Mouse (Mus musculus): ENCODE data around the gene Tbx10. TPM values are rescaled to one million over a fixed set of nuclear protein-coding genes. Genes with fewer than 3 reads are reported as not detected.

Tbx10 gene
- polyA plus RNA-seq, 1 experiment: 0.10 TPM

DNA sequence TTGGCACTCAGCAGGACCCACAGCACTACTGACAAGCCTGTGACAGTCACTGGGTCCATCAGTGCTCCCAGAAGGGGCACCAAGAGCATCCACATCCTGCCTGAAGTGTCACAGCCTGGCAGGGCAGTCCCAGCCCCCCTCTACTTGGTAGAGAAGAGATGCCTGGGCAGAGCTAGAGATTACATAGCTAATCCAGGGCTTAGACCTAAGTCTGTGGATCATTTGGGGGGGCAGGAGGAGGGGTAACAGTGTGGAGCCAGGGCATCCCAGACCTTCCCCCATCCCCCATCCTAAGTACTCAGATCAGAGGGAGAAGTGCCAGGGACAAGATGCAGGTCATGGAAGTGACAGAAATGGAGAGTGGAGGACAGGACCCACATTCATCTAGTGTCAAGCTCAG, 22.2 kb downstream of the Tbx10 start:
- Histone ChIP-seq H3K4me3 (ENCODE audit: low read depth, low read length) (no peak overlapping the region), H3K27me3 (ENCODE audit: control insufficient read depth, insufficient read depth, low read length) (no peaks in the 10 kb centered on the region), H3K27ac (ENCODE audit: insufficient read depth, low read depth, low read length) (no peak overlapping the region), H3K4me1 (ENCODE audit: control insufficient read depth, insufficient read depth, insufficient read length, low read length) (peaks cover 13% of the 10 kb centered on the region; the same call in 1 of the 2 replicates), H3K36me3 (ENCODE audit: control insufficient read depth, insufficient read depth, low read length) (peaks cover 13% of the 10 kb centered on the region)
- TF ChIP-seq POLR2A (IDR thresholded peaks at IDR 0.05; ENCODE audit: low read depth, low read length): no peak
- TF ChIP-seq CTCF (IDR thresholded peaks at IDR 0.05; ENCODE audit: extremely low read depth, insufficient read length, insufficient replicate concordance, low read depth, low read length): no peak

DNA sequence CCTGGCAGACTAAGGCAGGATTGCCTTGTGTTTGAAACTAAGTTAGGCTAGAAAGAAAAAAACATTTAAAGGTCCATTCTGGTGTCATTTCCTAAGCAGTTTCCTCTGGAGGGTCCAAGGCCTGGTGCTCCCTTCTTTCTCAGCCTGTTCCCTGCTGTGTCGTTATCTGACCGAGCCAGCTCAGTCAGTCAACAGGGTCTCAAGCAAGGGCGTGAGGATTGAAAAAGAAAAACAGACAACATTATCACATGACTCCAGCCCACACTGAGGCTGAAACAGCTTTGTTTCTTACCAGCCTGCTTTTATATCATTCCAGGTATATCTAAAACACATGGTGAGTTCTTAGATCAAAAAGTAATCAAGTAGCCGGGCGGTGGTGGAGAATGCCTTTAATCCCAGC, 23.1 kb downstream of the Tbx10 start:
- Histone ChIP-seq H3K4me1 (ENCODE audit: control insufficient read depth, insufficient read depth, insufficient read length, low read length) (peaks cover 16% of the 10 kb centered on the region; the same call in 1 of the 2 replicates), H3K4me3 (ENCODE audit: low read depth, low read length) (no peak overlapping the region), H3K27me3 (ENCODE audit: control insufficient read depth, insufficient read depth, low read length) (no peaks in the 10 kb centered on the region), H3K36me3 (ENCODE audit: control insufficient read depth, insufficient read depth, low read length) (peaks cover 5% of the 10 kb centered on the region), H3K27ac (ENCODE audit: insufficient read depth, low read depth, low read length) (no peak overlapping the region)
- TF ChIP-seq CTCF (IDR thresholded peaks at IDR 0.05; ENCODE audit: extremely low read depth, insufficient read length, insufficient replicate concordance, low read depth, low read length): no peak
- no peak for TF ChIP-seq POLR2A (IDR thresholded peaks at IDR 0.05; ENCODE audit: low read depth, low read length)
- WGBS: 86% methylated on average over 5 of the region's 5 CpGs

GRCm38 (mm10) chr19:4017921-4018587, 25.5 kb downstream of the Tbx10 start:
- no peak for TF ChIP-seq POLR2A (IDR thresholded peaks at IDR 0.05; ENCODE audit: low read depth, low read length)
- TF ChIP-seq CTCF (IDR thresholded peaks at IDR 0.05; ENCODE audit: extremely low read depth, insufficient read length, insufficient replicate concordance, low read depth, low read length): no peak
- Histone ChIP-seq H3K4me1 (ENCODE audit: control insufficient read depth, insufficient read depth, insufficient read length, low read length) (peaks cover 10% of the 10 kb centered on the region; the same call in 1 of the 2 replicates), H3K36me3 (ENCODE audit: control insufficient read depth, insufficient read depth, low read length) (no peaks in the 10 kb centered on the region), H3K27ac (ENCODE audit: insufficient read depth, low read depth, low read length) (peak overlapping the region; percentile 66), H3K27me3 (ENCODE audit: control insufficient read depth, insufficient read depth, low read length) (no peaks in the 10 kb centered on the region), H3K4me3 (ENCODE audit: low read depth, low read length) (no peak overlapping the region)
- 55% methylated on average over 10 of the region's 10 CpGs for WGBS

DNA sequence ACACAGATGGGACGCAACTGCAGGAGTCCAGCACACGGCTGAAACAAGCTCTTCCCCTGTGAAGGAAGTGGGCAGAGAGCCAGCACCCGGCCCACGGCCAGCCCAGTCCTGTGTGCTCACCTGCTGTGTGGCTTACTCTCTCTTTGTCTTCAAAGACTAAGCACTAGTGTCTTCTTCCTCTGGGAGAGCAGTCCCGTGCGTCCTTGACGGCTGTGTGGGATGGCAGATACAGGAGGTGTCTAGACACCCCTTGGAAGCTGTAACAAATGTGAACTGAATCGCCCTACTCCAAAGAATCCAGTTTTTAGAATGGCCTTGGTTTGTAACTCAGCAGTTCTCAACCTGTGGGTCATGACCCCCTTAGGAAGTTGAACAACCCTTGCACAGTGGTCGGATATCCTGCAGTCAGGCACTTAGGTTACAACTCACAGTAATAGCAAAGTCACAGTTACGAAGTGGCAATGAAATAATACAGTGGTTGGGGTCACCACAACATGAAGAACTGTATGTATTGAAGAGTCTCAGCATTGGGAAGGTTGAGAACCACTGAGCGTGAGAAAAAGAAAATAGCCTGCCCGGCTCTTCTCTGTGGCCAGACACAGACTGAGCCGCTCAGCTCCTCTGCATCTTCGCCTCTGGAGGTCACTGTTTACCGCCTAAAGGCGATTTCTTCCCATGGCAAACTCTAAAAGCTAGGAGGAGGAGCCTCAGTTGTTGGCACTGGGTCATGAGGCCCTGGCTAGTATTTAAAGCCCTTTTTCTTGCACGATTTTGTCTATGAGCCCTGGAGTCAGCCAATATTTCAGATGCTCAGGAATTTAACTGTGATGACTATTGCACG, 26.4 kb downstream of the Tbx10 start:
- Histone ChIP-seq H3K36me3 (ENCODE audit: control insufficient read depth, insufficient read depth, low read length) (no peaks in the 10 kb centered on the region), H3K4me1 (ENCODE audit: control insufficient read depth, insufficient read depth, insufficient read length, low read length) (peaks cover 10% of the 10 kb centered on the region; the same call in 1 of the 2 replicates), H3K27ac (ENCODE audit: insufficient read depth, low read depth, low read length) (peak overlapping the region; percentile 66), H3K27me3 (ENCODE audit: control insufficient read depth, insufficient read depth, low read length) (no peaks in the 10 kb centered on the region), H3K4me3 (ENCODE audit: low read depth, low read length) (no peak overlapping the region)
- TF ChIP-seq CTCF (IDR thresholded peaks at IDR 0.05; ENCODE audit: extremely low read depth, insufficient read length, insufficient replicate concordance, low read depth, low read length) (peak; percentile 93; the same call in 1 of the 2 replicates), POLR2A (IDR thresholded peaks at IDR 0.05; ENCODE audit: low read depth, low read length) (peak; percentile 36; the same call in 1 of the 2 replicates)
- 10% methylated on average over 18 of the region's 18 CpGs for WGBS

- Histone ChIP-seq H3K4me1 (ENCODE audit: control insufficient read depth, insufficient read depth, insufficient read length, low read length) (peaks cover 16% of the 10 kb centered on the region), H3K27me3 (ENCODE audit: control insufficient read depth, insufficient read depth, low read length) (no peaks in the 10 kb centered on the region), H3K27ac (ENCODE audit: insufficient read depth, low read depth, low read length) (no peak overlapping the region), H3K4me3 (ENCODE audit: low read depth, low read length) (no peak overlapping the region), H3K36me3 (ENCODE audit: control insufficient read depth, insufficient read depth, low read length) (no peaks in the 10 kb centered on the region)
- no peak for TF ChIP-seq POLR2A (IDR thresholded peaks at IDR 0.05; ENCODE audit: low read depth, low read length)
- TF ChIP-seq CTCF (IDR thresholded peaks at IDR 0.05; ENCODE audit: extremely low read depth, insufficient read length, insufficient replicate concordance, low read depth, low read length): no peak
- 58% methylated on average over 7 of the region's 7 CpGs for WGBS
Measured at GRCm38 (mm10) chr19:4023185-4023584, 30.6 kb downstream of the Tbx10 start.

GRCm38 (mm10) chr19:4027576-4027975, 35.0 kb downstream of the Tbx10 start:
- no peak for TF ChIP-seq POLR2A (IDR thresholded peaks at IDR 0.05; ENCODE audit: low read depth, low read length)
- TF ChIP-seq CTCF (IDR thresholded peaks at IDR 0.05; ENCODE audit: extremely low read depth, insufficient read length, insufficient replicate concordance, low read depth, low read length): no peak
- Histone ChIP-seq H3K36me3 (ENCODE audit: control insufficient read depth, insufficient read depth, low read length) (no peaks in the 10 kb centered on the region), H3K4me1 (ENCODE audit: control insufficient read depth, insufficient read depth, insufficient read length, low read length) (peaks cover 13% of the 10 kb centered on the region), H3K27me3 (ENCODE audit: control insufficient read depth, insufficient read depth, low read length) (no peaks in the 10 kb centered on the region), H3K4me3 (ENCODE audit: low read depth, low read length) (no peak overlapping the region), H3K27ac (ENCODE audit: insufficient read depth, low read depth, low read length) (no peak overlapping the region)

DNA sequence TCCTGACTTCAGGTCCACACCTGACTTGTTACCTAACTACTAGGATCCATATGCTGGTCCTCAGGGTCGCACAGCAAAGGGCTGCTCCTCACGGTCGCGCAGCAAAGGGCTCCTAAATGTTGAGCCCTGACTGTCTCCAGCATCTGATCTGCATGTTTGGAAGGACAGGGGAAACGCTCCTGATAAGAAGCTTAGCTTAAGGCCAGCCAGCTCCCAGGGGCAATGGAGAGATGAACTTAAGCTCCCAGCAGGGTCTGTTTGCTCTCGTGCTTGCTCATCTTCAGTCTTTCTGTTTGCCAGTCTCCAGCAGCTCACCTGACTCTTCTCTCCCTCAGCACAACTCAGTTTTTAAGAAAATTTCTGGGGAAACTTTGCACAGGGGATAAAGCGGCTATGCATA, 40.1 kb downstream of the Tbx10 start:
- peaks cover 24% of the 10 kb centered on the region for H3K4me1 ChIP-seq (ENCODE audit: control insufficient read depth, insufficient read depth, insufficient read length, low read length)
- no peaks in the 10 kb centered on the region for H3K27me3 ChIP-seq (ENCODE audit: control insufficient read depth, insufficient read depth, low read length)
- peaks cover 6% of the 10 kb centered on the region for H3K36me3 ChIP-seq (ENCODE audit: control insufficient read depth, insufficient read depth, low read length)
- TF ChIP-seq POLR2A (IDR thresholded peaks at IDR 0.05; ENCODE audit: low read depth, low read length): no peak
- TF ChIP-seq CTCF (IDR thresholded peaks at IDR 0.05; ENCODE audit: extremely low read depth, insufficient read length, insufficient replicate concordance, low read depth, low read length): no peak
- 79% methylated on average over 7 of the region's 7 CpGs for WGBS
- no peak overlapping the region for H3K4me3 ChIP-seq (ENCODE audit: low read depth, low read length)
- peak overlapping the region; percentile 64; the same call in 1 of the 2 replicates for H3K27ac ChIP-seq (ENCODE audit: insufficient read depth, low read depth, low read length)

All from small intestine, adult 2 months (tissue).